Mouse (Mus musculus): ENCODE results near the gene Ndufs1. TPM values are rescaled to one million over a fixed set of nuclear protein-coding genes. Genes with fewer than 3 reads are reported as not detected.

The Ndufs1 gene
- total RNA-seq, 2 experiments from 2014 or later = 150 to 159 TPM

- DNase-seq (ENCODE audit: low spot score in 2 of 2) = no peak
Observed at GRCm38 (mm10) chr1:63122005-63122404, 54.6 kb downstream of the Ndufs1 start.

GRCm38 (mm10) chr1:63120382-63120781, 56.3 kb downstream of the Ndufs1 start:
- DNase-seq (ENCODE audit: low spot score in 2 of 2) = no peak

- DNase-seq (ENCODE audit: low spot score in 2 of 2) = no peak
Observed at GRCm38 (mm10) chr1:63119675-63120074, 57.0 kb downstream of the Ndufs1 start.

GRCm38 (mm10) chr1:63115540-63115939, 61.1 kb downstream of the Ndufs1 start:
- DNase-seq (ENCODE audit: low spot score in 2 of 2) = no peak

GRCm38 (mm10) chr1:63115096-63115495, 61.5 kb downstream of the Ndufs1 start:
- DNase-seq (ENCODE audit: low spot score in 2 of 2) = no peak

GRCm38 (mm10) chr1:63114136-63114781, 62.4 kb downstream of the Ndufs1 start, which contains the start of gene Ino80d:
Gene Ino80d, minus strand, starts transcription at chr1:63114667.
- peak; percentile 64 to 73 for DNase-seq (ENCODE audit: low spot score in 2 of 2)

GRCm38 (mm10) chr1:63113274-63114135, 63.1 kb downstream of the Ndufs1 start:
- DNase-seq (ENCODE audit: low spot score in 2 of 2) = peak; percentile 29 to 39

- DNase-seq (ENCODE audit: low spot score in 2 of 2) = peak in 1 of 2 experiments; percentile 14
Observed at GRCm38 (mm10) chr1:63112865-63113261, 63.8 kb downstream of the Ndufs1 start.

GRCm38 (mm10) chr1:63112151-63112864, 64.3 kb downstream of the Ndufs1 start:
- DNase-seq (ENCODE audit: low spot score in 2 of 2) = no peak

GRCm38 (mm10) chr1:63110536-63111285, 65.9 kb downstream of the Ndufs1 start:
- no peak for DNase-seq (ENCODE audit: low spot score in 2 of 2)

- no peak for DNase-seq (ENCODE audit: low spot score in 2 of 2)
Observed at GRCm38 (mm10) chr1:63107614-63108327, 68.9 kb downstream of the Ndufs1 start.

GRCm38 (mm10) chr1:63102758-63103451, 73.7 kb downstream of the Ndufs1 start:
- DNase-seq (ENCODE audit: low spot score in 2 of 2) = no peak

- DNase-seq (ENCODE audit: low spot score in 2 of 2) = no peak
Observed at GRCm38 (mm10) chr1:63100196-63100595, 76.4 kb downstream of the Ndufs1 start.

- DNase-seq (ENCODE audit: low spot score in 2 of 2) = no peak
Observed at GRCm38 (mm10) chr1:63098831-63099230, 77.8 kb downstream of the Ndufs1 start.

- no peak for DNase-seq (ENCODE audit: low spot score in 2 of 2)
Observed at GRCm38 (mm10) chr1:63096071-63096470, 80.6 kb downstream of the Ndufs1 start.

Measured in left cerebral cortex, adult 18-20 months (tissue).